In genomic region chr13:53471411-53471810, GRCm38 (mm10) we compare ENCODE assay signal across 14 mouse cellular contexts. TPM values are rescaled to one million over a fixed set of nuclear protein-coding genes. Genes with fewer than 3 reads are reported as not detected.
DNase-seq lines count a peak whose midpoint lies in the region; ATAC-seq and TF ChIP-seq lines count a peak whose summit lies in the region.
"Had no signal": no experiment of that assay in that cellular context is flagged by ENCODE, and none has a peak within 500 bp of the region (broad histone marks: within the 10 kb centered on the region; RNA-seq: fewer than 3 reads in every experiment).

No protein-coding gene starts in this region.

- no peak for ATAC-seq in midbrain, postnatal 0 days (ENCODE audit: low FRiP score)
- ATAC-seq in stomach, embryonic 15.5 days (ENCODE audit: insufficient read depth, low FRiP score, low read depth): no peak
- ATAC-seq: CD4-positive, CD25-positive, alpha-beta regulatory T cell, adult 4 months had no signal

- no peaks in the 10 kb centered on the region for H3K36me3 ChIP-seq in heart, embryonic 10.5 days
- H3K36me3 ChIP-seq in midbrain, embryonic 10.5 days: no peaks in the 10 kb centered on the region
- no peaks in the 10 kb centered on the region for H3K36me3 ChIP-seq in midbrain, postnatal 0 days (ENCODE audit: insufficient read depth, low read length)
- no peaks in the 10 kb centered on the region for H3K36me3 ChIP-seq in limb, embryonic 10.5 days
- no peaks in the 10 kb centered on the region for H3K36me3 ChIP-seq in stomach, embryonic 15.5 days

- TF ChIP-seq CTCF in midbrain, postnatal 0 days (IDR thresholded peaks at IDR 0.05): no peak

- peak overlapping the region; percentile 89 for H3K27ac ChIP-seq in heart, embryonic 10.5 days
- H3K27ac ChIP-seq in midbrain, embryonic 10.5 days (replicated peaks): no peak overlapping the region; the same call in 1 of the 2 replicates
- no peak overlapping the region for H3K27ac ChIP-seq in midbrain, postnatal 0 days (ENCODE audit: low read depth, low read length)
- peak overlapping the region; percentile 89 for H3K27ac ChIP-seq in limb, embryonic 10.5 days
- no peak overlapping the region for H3K27ac ChIP-seq in stomach, embryonic 15.5 days
- H3K27ac ChIP-seq: kidney, postnatal 0 days had no signal

- peaks cover 51% of the 10 kb centered on the region for H3K4me1 ChIP-seq in heart, embryonic 10.5 days
- H3K4me1 ChIP-seq in midbrain, embryonic 10.5 days: peaks cover 70% of the 10 kb centered on the region
- no peaks in the 10 kb centered on the region; the same call in 1 of the 2 replicates for H3K4me1 ChIP-seq in midbrain, postnatal 0 days (ENCODE audit: insufficient read depth, low read length)
- H3K4me1 ChIP-seq in limb, embryonic 10.5 days: peaks cover 77% of the 10 kb centered on the region
- peaks cover 12% of the 10 kb centered on the region for H3K4me1 ChIP-seq in stomach, embryonic 15.5 days

- DNase-seq in heart, embryonic 10.5 days (ENCODE audit: low spot score): no peak
- no peak for DNase-seq in heart, postnatal 4 days
- peak; percentile 36 for DNase-seq in midbrain, embryonic 10.5 days (ENCODE audit: low spot score)
- DNase-seq in midbrain, postnatal 0 days (ENCODE audit: low spot score): no peak
- peak; percentile 49 for DNase-seq in limb, embryonic 10.5 days (ENCODE audit: low spot score)
- DNase-seq in adrenal gland, postnatal 36 days: no peak
- DNase-seq in right cerebral cortex, postnatal 25 days: no peak
- DNase-seq: lung, postnatal 10 days; thymus, postnatal 4 days had no signal

- H3K27me3 ChIP-seq in heart, embryonic 10.5 days (ENCODE audit: insufficient read depth, poor library complexity, severe bottlenecking): peaks cover 91% of the 10 kb centered on the region
- peaks cover 100% of the 10 kb centered on the region for H3K27me3 ChIP-seq in midbrain, embryonic 10.5 days (ENCODE audit: low read depth, poor library complexity, severe bottlenecking)
- peaks cover 76% of the 10 kb centered on the region for H3K27me3 ChIP-seq in midbrain, postnatal 0 days (ENCODE audit: insufficient read depth, low read length)
- H3K27me3 ChIP-seq in limb, embryonic 10.5 days (ENCODE audit: low read depth, poor library complexity, severe bottlenecking): peaks cover 97% of the 10 kb centered on the region
- peaks cover 83% of the 10 kb centered on the region for H3K27me3 ChIP-seq in stomach, embryonic 15.5 days (replicated peaks)

- H3K4me2 ChIP-seq in midbrain, postnatal 0 days (ENCODE audit: low read depth, low read length, poor library complexity, severe bottlenecking): no peak overlapping the region
- peak overlapping the region; percentile 89; the same call in 1 of the 2 replicates for H3K4me2 ChIP-seq in stomach, embryonic 15.5 days

- peak overlapping the region; percentile 81 for H3K4me3 ChIP-seq in heart, embryonic 10.5 days
- H3K4me3 ChIP-seq in midbrain, embryonic 10.5 days: peak overlapping the region; percentile 57
- no peak overlapping the region; the same call in 1 of the 2 replicates for H3K4me3 ChIP-seq in midbrain, postnatal 0 days (ENCODE audit: low read depth, low read length)
- peak overlapping the region; percentile 76 for H3K4me3 ChIP-seq in limb, embryonic 10.5 days
- peak overlapping the region; percentile 49 for H3K4me3 ChIP-seq in stomach, embryonic 15.5 days (replicated peaks)

- no peak overlapping the region for H3K9ac ChIP-seq in midbrain, postnatal 0 days (replicated peaks; ENCODE audit: low read length, poor library complexity, severe bottlenecking)
- H3K9ac ChIP-seq in stomach, embryonic 15.5 days: no peak overlapping the region

- H3K9me3 ChIP-seq in heart, embryonic 10.5 days: no peaks in the 10 kb centered on the region
- H3K9me3 ChIP-seq in midbrain, embryonic 10.5 days (replicated peaks): no peaks in the 10 kb centered on the region
- H3K9me3 ChIP-seq in midbrain, postnatal 0 days (ENCODE audit: low read length): no peaks in the 10 kb centered on the region
- no peaks in the 10 kb centered on the region for H3K9me3 ChIP-seq in limb, embryonic 10.5 days (replicated peaks)
- no peaks in the 10 kb centered on the region for H3K9me3 ChIP-seq in stomach, embryonic 15.5 days

- 9% methylated on average over 6 of the region's 6 CpGs for WGBS in heart, embryonic 10.5 days
- WGBS in midbrain, embryonic 10.5 days: 4% methylated on average over 6 of the region's 6 CpGs
- WGBS in midbrain, postnatal 0 days: 11% methylated on average over 6 of the region's 6 CpGs
- WGBS in limb, embryonic 10.5 days: 4% methylated on average over 6 of the region's 6 CpGs
- WGBS in stomach, embryonic 15.5 days: 10% methylated on average over 6 of the region's 6 CpGs

RNA-seq across cellular contexts. Expression of gene Msx2, which starts 1.5 kb away (rescaled TPM):
- 15.3 and 27.4 TPM in 2 replicates for polyA plus RNA-seq in heart, embryonic 10.5 days (2016; fragmentation: Nextera tagmentation; extraction: Ambion mirVana)
- total RNA-seq in heart, postnatal 4 days (2021): under 1 TPM; 0.55 to 0.86 TPM
- polyA plus RNA-seq in midbrain, embryonic 10.5 days (2016; fragmentation: Nextera tagmentation; extraction: Ambion mirVana): 18.3 and 23.2 TPM in 2 replicates
- 0.71 and 2.2 TPM in 2 replicates for total RNA-seq in midbrain, postnatal 0 days (2014; rRNA removed)
- 0.23 and 0.39 TPM in 2 replicates for polyA plus RNA-seq in midbrain, postnatal 0 days (2015; fragmentation: Nextera tagmentation; extraction: Ambion mirVana)
- 32.2 and 42.0 TPM in 2 replicates for polyA plus RNA-seq in limb, embryonic 10.5 days (2016; fragmentation: Nextera tagmentation; extraction: Ambion mirVana)
- 1.7 TPM in 2 replicates for polyA plus RNA-seq in stomach, embryonic 15.5 days (2015; fragmentation: Nextera tagmentation; extraction: Ambion mirVana)
- total RNA-seq in adrenal gland, postnatal 36 days (2021): under 1 TPM; 0.30 to 0.53 TPM
- total RNA-seq: neutrophil, adult 5-6 weeks had no signal
- polyA plus RNA-seq: CD4-positive, CD25-positive, alpha-beta regulatory T cell, adult 4 months; spleen, adult 2 months had no signal

Comparison
In these comparisons a context has a peak if more than half of its experiments do, and no peak if none do; other contexts are left out.
1. DNase-seq: peak in midbrain, embryonic 10.5 days (single experiment) and limb, embryonic 10.5 days (single experiment); none in heart, embryonic 10.5 days (single experiment), heart, postnatal 4 days (single experiment), midbrain, postnatal 0 days (single experiment), adrenal gland, postnatal 36 days (0 of 2) and right cerebral cortex, postnatal 25 days (single experiment).
2. H3K27ac ChIP-seq: peak in heart, embryonic 10.5 days (single experiment) and limb, embryonic 10.5 days (single experiment); none in midbrain, embryonic 10.5 days (single experiment), midbrain, postnatal 0 days (single experiment) and stomach, embryonic 15.5 days (single experiment).